Mouse (Mus musculus) kidney, postnatal 0 days (tissue): Measurements from ENCODE around the gene Myo3b. TPM values are rescaled to one million over a fixed set of nuclear protein-coding genes. Genes with fewer than 3 reads are reported as not detected.

ENCODE experiments used
- ATAC-seq: fragments of 200-750 bp; cut with Nextera tagmentation; replicated peaks from 2 replicates; pipeline ENCODE4 v1.8.0; 2017; ENCODE audit warnings: low read depth, moderate number of reproducible peaks, moderate TSS enrichment, moderate library complexity; ENCODE audit not compliant: low FRiP score
- DNase-seq: peaks from one replicate; pipeline ENCODE4 v3.0.0-alpha.2; 2016; ENCODE audit warnings: low spot score
- H3K27ac ChIP-seq: fragments of 300-500 bp; sonication (generic); 2 replicates; pipeline ENCODE4 v1.5.1; 2014; ENCODE audit warnings: mild to moderate bottlenecking
- H3K27me3 ChIP-seq: fragments of 300-500 bp; sonication (generic); 2 replicates; pipeline ENCODE4 v1.6.1; 2014; ENCODE audit warnings: low read length, mixed read lengths; ENCODE audit not compliant: insufficient read depth
- H3K36me3 ChIP-seq: fragments of 300-500 bp; sonication (generic); 2 replicates; pipeline ENCODE4 v1.6.1; 2014; ENCODE audit warnings: low read length, mixed read lengths; ENCODE audit not compliant: insufficient read depth
- H3K4me1 ChIP-seq: fragments of 300-500 bp; sonication (generic); replicated peaks from 2 replicates; pipeline ENCODE4 v1.6.1; 2014; ENCODE audit warnings: antibody characterized with exemption, low read length, mixed read lengths; ENCODE audit not compliant: insufficient read depth
- H3K4me2 ChIP-seq: fragments of 300-500 bp; sonication (generic); 2 replicates; pipeline ENCODE4 v1.6.1; 2014; ENCODE audit warnings: mild to moderate bottlenecking, low read length, moderate library complexity, mixed read lengths
- H3K4me3 ChIP-seq: fragments of 300-500 bp; sonication (generic); replicated peaks from 2 replicates; pipeline ENCODE4 v1.5.1; 2014; ENCODE audit warnings: low read depth, low read length
- H3K9ac ChIP-seq: fragments of 300-500 bp; sonication (generic); 2 replicates; pipeline ENCODE4 v1.6.1; 2014; ENCODE audit warnings: low read depth, low read length
- H3K9me3 ChIP-seq: fragments of 300-500 bp; sonication (generic); replicated peaks from 2 replicates; pipeline ENCODE4 v1.6.1; 2016; ENCODE audit warnings: low read length, inconsistent platforms, mixed read lengths
- CTCF ChIP-seq: IDR thresholded peaks from 2 replicates; pipeline ENCODE4 v1.5.1; 2016; ENCODE audit warnings: antibody characterized with exemption, low read depth, mild to moderate bottlenecking, moderate library complexity
- WGBS: fragments of 180-500 bp; shearing (Covaris S2); extraction: QIAGEN DNeasy Blood & Tissue Kit; methylation state at CpG from one replicate; pipeline ENCODE4 v1.1.7; 2014; 5-methylcytosine and 5-hydroxymethylcytosine counted together
- polyA plus RNA-seq: library from polyadenylated mRNA; unstranded; fragments of >200 nt; fragmentation: Nextera tagmentation; extraction: Ambion mirVana; gene quantifications from 2 replicates; pipeline ENCODE4 v1.2.1, GENCODE M21; 2015

Gene Myo3b
- polyA plus RNA-seq, 1 experiment from 2014 or later = 1.3 TPM

DNA sequence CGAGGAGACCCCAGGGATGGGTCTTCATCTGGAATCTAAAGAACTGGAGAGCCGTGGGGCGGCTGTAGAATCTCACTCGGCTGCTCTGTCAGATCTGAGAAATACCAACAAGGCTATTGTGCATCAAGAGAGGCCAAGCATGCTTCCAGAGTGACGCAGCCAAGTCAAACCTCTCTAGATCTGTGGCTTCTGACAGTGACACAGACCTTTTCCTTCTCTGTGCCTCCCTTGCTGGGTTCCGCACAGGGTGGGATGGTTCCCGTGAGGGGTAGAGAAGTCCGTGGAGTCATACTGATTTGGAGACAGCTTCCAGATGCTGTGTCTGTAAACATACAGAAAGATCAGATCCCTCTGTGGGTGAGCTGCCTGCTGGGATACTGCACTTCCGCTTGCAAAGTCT is 298.9 kb downstream of the Myo3b start:
- Histone ChIP-seq H3K27ac (0 out of 2 replicates have a peak overlapping the region, but pooled peaks have one; percentile 10), H3K9me3 (no peaks in the 10 kb centered on the region), H3K36me3 (no peaks in the 10 kb centered on the region), H3K27me3 (no peaks in the 10 kb centered on the region), H3K4me1 (peaks cover 15% of the 10 kb centered on the region), H3K4me3 (no peak overlapping the region), H3K4me2 (peak overlapping the region; percentile 27; the same call in 1 of the 2 replicates), H3K9ac (no peak overlapping the region)
- DNase-seq = peak; percentile 64
- ATAC-seq = peak; percentile 54; the same call in 1 of the 2 replicates
- no peak for TF ChIP-seq CTCF
- 34% methylated on average over 9 of the region's 9 CpGs for WGBS

DNA sequence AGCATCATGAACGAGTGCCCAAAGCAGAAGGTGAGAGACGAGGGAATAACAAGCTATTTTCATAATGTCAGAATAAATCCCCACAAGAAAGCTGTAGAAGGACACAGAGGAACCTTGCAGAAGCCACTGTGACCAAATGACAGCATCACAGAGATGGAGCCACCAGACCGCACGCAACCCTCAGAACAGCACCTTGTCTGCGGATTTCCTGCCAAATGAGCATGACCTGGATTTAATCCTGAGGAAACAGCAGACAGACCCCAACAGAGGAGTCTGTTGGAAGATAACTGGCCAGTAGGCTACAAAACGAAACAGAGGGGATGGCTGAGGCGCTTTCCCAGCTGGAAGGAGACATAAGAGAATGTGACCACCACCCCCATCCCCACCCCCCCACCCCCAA is 300.1 kb downstream of the Myo3b start:
- Histone ChIP-seq H3K27me3 (no peaks in the 10 kb centered on the region), H3K9me3 (no peaks in the 10 kb centered on the region), H3K9ac (no peak overlapping the region), H3K36me3 (no peaks in the 10 kb centered on the region), H3K27ac (no peak overlapping the region), H3K4me3 (no peak overlapping the region), H3K4me2 (no peak overlapping the region), H3K4me1 (peaks cover 15% of the 10 kb centered on the region)
- no peak for TF ChIP-seq CTCF
- no peak for ATAC-seq
- 76% methylated on average over 7 of the region's 7 CpGs for WGBS
- no peak for DNase-seq

DNA sequence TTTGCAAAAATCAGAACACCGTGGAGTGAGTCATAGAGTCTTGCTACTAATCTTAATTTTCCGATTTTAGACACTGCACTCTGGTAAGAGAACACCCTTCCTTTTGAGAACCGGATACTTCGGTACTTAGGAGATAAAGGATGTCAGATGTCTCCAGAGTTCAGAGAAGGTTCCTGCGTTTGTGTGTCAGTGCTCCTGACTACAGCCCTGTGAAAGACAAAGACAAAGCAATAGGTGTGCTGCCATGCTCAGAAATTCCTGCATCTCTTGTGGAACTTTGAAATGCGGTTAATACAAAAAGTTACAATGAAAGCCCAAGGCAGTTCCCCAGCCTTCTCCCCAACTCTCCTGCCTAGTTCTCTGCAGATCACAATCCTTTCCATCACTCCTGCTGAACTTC is 300.6 kb downstream of the Myo3b start:
- H3K36me3 ChIP-seq = no peaks in the 10 kb centered on the region
- no peak overlapping the region for H3K27ac ChIP-seq
- no peak overlapping the region for H3K4me3 ChIP-seq
- H3K9me3 ChIP-seq = no peaks in the 10 kb centered on the region
- no peak overlapping the region for H3K9ac ChIP-seq
- WGBS = 50% methylated on average over 6 of the region's 6 CpGs
- DNase-seq (no peak), ATAC-seq (no peak)
- H3K4me2 ChIP-seq = no peak overlapping the region
- no peaks in the 10 kb centered on the region for H3K27me3 ChIP-seq
- TF ChIP-seq CTCF = no peak
- H3K4me1 ChIP-seq = peaks cover 15% of the 10 kb centered on the region

DNA sequence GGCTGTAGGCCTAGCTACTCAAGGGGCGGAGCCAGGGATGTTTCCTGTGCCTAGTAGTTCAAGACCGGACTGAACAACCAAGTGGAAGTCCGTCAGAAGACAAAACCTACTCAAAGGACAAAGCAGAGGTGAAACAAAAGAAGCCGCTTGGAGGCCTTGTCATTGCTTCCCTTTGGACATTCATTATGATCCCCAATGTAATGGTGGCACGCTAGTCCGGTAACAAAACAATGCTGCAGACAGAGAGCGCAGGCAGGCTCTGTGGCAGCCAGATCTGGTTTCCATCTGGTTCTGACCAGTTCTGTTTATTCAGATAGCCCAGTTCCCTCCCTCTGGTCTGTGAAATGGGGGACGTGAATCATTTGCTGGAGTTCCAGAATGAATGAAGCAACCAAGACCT is 301.3 kb downstream of the Myo3b start:
- DNase-seq (no peak), ATAC-seq (no peak)
- H3K27ac ChIP-seq = no peak overlapping the region
- 89% methylated on average over 8 of the region's 8 CpGs for WGBS
- H3K9ac ChIP-seq = no peak overlapping the region
- no peaks in the 10 kb centered on the region for H3K27me3 ChIP-seq
- H3K4me1 ChIP-seq = peaks cover 15% of the 10 kb centered on the region
- H3K4me3 ChIP-seq = no peak overlapping the region
- H3K36me3 ChIP-seq = no peaks in the 10 kb centered on the region
- no peak for TF ChIP-seq CTCF
- no peak overlapping the region for H3K4me2 ChIP-seq
- no peaks in the 10 kb centered on the region for H3K9me3 ChIP-seq

DNA sequence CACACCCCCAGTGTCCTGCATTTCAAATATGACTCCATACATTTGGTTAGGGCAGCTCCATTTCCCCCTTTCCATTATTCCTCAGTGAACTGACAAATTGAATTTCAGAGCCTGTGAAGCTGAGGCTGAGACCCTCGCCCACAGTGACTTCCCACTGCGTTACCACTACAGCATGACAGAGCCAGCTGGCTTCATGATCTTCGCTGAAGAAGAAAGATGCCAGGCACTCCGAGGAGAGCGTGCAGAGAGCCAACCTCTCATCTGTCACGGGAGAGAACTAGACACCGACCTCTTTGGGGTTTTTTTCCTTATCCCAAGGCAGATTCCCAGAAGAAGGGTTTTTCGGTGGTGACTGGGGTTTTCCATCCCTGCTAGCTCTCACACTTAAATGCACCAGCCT is 306.2 kb downstream of the Myo3b start:
- no peaks in the 10 kb centered on the region for H3K4me1 ChIP-seq
- H3K9ac ChIP-seq = no peak overlapping the region
- no peak overlapping the region for H3K4me2 ChIP-seq
- ATAC-seq (no peak), DNase-seq (no peak)
- no peak overlapping the region for H3K4me3 ChIP-seq
- TF ChIP-seq CTCF = no peak
- H3K36me3 ChIP-seq = no peaks in the 10 kb centered on the region
- no peaks in the 10 kb centered on the region for H3K27me3 ChIP-seq
- no peaks in the 10 kb centered on the region for H3K9me3 ChIP-seq
- no peak overlapping the region for H3K27ac ChIP-seq
- 70% methylated on average over 8 of the region's 8 CpGs for WGBS

DNA sequence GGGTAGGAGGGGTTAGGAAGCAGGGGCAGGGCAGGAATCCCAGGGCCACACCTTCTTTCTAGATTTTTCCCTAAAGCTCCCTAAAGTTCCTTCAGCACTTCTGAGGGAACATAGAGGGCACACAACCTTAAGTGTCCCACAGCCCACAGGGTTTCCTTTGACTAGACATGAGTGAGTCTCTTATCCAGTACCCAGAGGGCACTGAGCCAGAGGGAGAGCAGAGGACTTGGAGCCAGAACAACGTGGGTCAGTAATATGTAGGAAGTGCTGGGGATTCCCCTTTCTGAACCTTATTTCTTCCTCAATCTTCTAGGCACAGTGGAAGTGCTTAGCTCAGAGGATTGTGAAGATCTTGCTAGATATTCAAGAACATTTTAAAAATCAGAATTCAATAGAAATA is 308.6 kb downstream of the Myo3b start:
- DNase-seq = no peak
- Histone ChIP-seq H3K27me3 (no peaks in the 10 kb centered on the region), H3K9me3 (no peaks in the 10 kb centered on the region), H3K27ac (no peak overlapping the region), H3K4me3 (no peak overlapping the region), H3K36me3 (no peaks in the 10 kb centered on the region), H3K9ac (no peak overlapping the region), H3K4me2 (no peak overlapping the region), H3K4me1 (no peaks in the 10 kb centered on the region)
- TF ChIP-seq CTCF = no peak
- WGBS = 23% methylated on average over 1 of the region's 1 CpGs
- ATAC-seq = no peak

DNA sequence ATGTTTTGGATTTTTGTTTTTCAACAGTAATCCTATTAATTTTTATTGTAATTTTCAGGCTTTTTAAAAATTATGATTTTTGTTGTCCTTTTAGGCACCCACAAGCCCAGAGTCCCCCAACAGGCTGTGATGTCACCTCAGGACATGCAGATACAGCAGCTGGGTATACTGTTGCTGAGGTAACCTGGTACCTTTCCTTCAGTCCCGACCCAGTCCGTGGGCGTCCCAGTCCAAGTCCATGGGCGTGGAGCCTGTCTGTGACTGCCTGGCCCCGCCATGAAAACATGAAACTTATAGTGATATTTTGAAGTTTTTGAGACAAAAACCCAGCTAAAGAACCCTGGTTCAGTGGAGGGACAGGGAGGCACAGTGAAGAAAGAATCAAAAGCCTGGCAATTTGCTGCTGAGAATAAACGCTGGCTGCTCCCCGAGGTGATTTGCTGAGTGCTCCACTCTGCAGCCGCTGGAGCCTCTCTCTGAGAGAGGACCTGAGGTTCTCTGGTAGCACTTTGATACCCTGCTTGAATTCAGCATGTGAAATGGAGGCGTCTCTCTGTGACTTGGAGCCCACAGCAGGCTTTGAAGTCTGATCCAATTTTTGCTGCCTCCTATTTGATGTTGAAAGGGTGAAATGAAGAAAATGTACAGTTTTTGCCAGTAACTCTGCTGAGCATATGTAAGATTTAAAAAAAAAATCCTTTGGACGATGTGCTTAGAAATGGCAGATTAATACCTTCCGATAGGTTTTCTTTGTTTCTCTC is 310.0 kb downstream of the Myo3b start:
- DNase-seq (no peak), ATAC-seq (no peak)
- no peak for TF ChIP-seq CTCF
- H3K9me3 ChIP-seq = no peaks in the 10 kb centered on the region
- H3K4me1 ChIP-seq = no peaks in the 10 kb centered on the region
- no peaks in the 10 kb centered on the region for H3K27me3 ChIP-seq
- no peak overlapping the region for H3K4me3 ChIP-seq
- H3K4me2 ChIP-seq = no peak overlapping the region
- WGBS = 56% methylated on average over 11 of the region's 11 CpGs
- no peak overlapping the region for H3K27ac ChIP-seq
- no peak overlapping the region for H3K9ac ChIP-seq
- no peaks in the 10 kb centered on the region for H3K36me3 ChIP-seq
